Mouse (Mus musculus): ENCODE measurements around the gene Bod1l. TPM values are rescaled to one million over a fixed set of nuclear protein-coding genes. Genes with fewer than 3 reads are reported as not detected.

Gene Bod1l
- 10.7 and 15.9 TPM in 2 replicates for polyA plus RNA-seq (2012; rRNA removed)

DNA sequence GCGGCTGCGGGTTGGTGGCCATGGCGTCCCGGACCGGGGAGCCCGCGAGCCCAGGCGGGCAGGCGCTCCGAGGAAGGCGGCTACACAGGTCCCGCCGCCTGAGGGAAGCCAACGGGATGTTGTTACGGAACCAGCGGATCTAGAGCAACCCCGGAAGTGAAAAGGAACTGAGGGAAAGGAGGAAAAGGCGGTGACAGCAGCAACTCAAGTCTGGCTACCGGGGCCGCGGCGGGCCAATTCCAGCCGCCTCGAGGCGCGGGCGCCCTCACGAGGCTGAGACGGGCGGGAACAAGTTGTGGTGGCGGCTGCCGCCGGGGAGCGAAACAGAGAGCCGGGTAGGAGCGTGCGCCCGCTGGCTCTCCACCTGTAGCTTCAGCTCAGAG lies at the start of gene Bod1l:
Gene Bod1l, minus strand, starts transcription at position 169 of the 383 bp plus-strand sequence.
- DNase-seq (ENCODE audit: low read depth) = peak; percentile 99
- TF ChIP-seq CTCF (IDR thresholded peaks at IDR 0.05; ENCODE audit: borderline replicate concordance, extremely low read depth, insufficient read depth, insufficient read length) = peak; percentile 44; the same call in 1 of the 2 replicates
- TF ChIP-seq POLR2A (IDR thresholded peaks at IDR 0.05; ENCODE audit: borderline replicate concordance, extremely low read depth, insufficient read depth, insufficient read length, poor library complexity, severe bottlenecking) = 0 out of 2 replicates have a peak, but pooled peaks have one; percentile 13

DNA sequence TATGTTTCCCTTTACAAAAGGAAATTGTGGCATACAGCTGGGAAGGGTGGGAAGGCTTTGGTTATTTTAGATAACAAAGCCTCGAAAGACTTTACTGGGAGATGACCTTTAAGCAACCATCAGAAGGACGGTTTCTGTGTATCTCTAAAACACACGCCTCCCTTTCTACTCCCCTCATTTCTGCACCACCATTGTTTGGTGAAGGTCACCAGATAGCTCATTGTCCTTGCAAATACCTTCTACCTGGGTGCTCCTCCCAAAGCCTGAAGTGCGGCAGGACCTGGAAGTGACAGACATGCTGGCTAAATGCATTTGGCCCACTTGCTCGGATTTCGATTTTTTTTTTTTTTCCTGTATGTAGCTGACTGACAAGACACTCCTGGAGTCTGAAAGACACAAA lies 49.2 kb upstream of the Bod1l start:
- DNase-seq (ENCODE audit: low read depth) = no peak
- TF ChIP-seq POLR2A (IDR thresholded peaks at IDR 0.05; ENCODE audit: borderline replicate concordance, extremely low read depth, insufficient read depth, insufficient read length, poor library complexity, severe bottlenecking) = no peak
- TF ChIP-seq CTCF (IDR thresholded peaks at IDR 0.05; ENCODE audit: borderline replicate concordance, extremely low read depth, insufficient read depth, insufficient read length) = no peak

DNA sequence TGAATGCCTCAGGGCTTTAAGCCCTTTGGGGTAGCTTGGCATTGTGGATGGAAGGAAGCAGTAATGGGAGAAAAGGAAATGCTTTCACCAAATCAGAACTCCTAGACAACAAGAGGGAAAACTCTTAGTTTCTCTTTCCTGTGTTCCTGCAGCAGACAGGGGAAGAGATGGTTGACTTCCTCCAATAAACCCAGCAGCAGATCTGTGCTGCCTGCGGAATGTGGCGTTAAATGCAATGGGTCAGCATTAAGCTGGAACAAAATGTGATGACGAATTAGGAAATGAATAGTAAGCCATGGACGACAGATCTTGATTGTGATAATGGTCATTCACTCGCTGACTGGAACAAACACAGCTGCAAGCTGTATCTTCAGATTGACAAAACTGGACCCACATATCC lies 46.8 kb upstream of the Bod1l start:
- DNase-seq (ENCODE audit: low read depth) = no peak
- no peak for TF ChIP-seq POLR2A (IDR thresholded peaks at IDR 0.05; ENCODE audit: borderline replicate concordance, extremely low read depth, insufficient read depth, insufficient read length, poor library complexity, severe bottlenecking)

DNA sequence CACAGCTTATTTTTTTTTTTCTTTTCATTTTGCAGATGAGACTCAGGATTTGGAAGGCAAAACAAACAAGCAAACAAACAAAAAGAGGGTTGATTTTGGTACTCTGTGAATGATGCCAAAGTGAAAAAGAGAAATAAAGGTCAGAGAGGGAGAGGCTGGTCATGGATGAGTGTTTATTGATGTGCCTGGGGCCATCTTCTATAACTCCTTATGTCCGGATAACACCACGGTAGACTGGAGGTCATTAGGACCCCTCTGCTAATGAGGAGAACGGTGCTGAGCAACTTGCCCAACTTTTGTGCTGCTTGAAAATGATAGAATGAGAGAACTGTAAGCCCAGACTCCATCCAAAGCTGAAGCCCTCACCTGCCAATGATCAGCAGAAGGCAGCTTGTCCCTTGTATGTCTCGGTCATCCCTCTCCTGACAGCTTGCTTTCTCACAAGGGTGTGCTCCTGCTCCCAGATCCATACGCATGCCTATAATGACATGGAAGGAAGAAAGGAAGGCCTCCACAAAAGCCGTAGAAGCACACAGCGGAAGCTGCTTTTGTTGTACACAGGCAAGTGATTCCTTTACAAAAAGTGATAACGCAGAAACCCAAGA lies 45.2 kb upstream of the Bod1l start:
- TF ChIP-seq POLR2A (IDR thresholded peaks at IDR 0.05; ENCODE audit: borderline replicate concordance, extremely low read depth, insufficient read depth, insufficient read length, poor library complexity, severe bottlenecking) (no peak), CTCF (IDR thresholded peaks at IDR 0.05; ENCODE audit: borderline replicate concordance, extremely low read depth, insufficient read depth, insufficient read length) (no peak)
- DNase-seq (ENCODE audit: low read depth) = peak; percentile 28

DNA sequence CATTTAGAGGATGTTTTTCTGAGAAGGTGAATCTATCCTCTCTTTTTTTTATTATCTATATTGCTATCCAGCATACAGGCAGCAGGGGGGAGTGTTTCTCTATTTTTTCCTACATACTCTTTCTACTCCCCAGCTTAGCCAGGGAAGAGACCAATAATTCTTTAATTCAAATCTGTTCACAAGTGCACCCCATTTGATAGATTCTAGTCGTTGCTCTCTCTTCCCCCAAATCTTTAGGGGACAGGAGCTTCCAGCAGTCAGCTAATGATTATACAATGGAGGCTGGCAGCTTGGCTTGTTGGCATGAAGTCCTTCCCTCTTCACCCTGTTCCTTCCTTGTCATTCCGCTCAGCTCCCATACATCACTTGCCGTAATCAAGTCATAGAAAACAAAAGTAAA lies 44.7 kb upstream of the Bod1l start:
- no peak for TF ChIP-seq CTCF (IDR thresholded peaks at IDR 0.05; ENCODE audit: borderline replicate concordance, extremely low read depth, insufficient read depth, insufficient read length)
- no peak for TF ChIP-seq POLR2A (IDR thresholded peaks at IDR 0.05; ENCODE audit: borderline replicate concordance, extremely low read depth, insufficient read depth, insufficient read length, poor library complexity, severe bottlenecking)
- peak; percentile 81 for DNase-seq (ENCODE audit: low read depth)

DNA sequence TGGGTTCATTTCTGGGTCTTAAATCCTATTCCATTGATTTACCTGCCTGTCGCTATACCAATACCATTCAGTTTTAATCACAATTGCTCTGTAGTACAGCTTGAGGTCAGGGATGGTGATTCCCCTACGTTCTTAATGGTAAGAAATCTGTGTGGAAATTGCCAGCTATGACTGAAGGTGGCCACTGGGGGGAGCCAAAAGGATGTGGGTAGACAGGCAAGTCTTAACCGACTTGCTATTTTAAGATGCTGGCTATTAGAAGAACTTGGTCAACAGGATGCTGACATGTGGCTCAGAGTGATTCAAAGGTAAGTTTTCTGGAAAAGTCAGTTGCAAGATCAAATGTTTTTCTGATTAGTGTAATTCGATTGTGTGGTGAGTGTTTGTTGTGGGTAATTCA lies 43.6 kb upstream of the Bod1l start:
- DNase-seq (ENCODE audit: low read depth) = peak; percentile 92
- TF ChIP-seq POLR2A (IDR thresholded peaks at IDR 0.05; ENCODE audit: borderline replicate concordance, extremely low read depth, insufficient read depth, insufficient read length, poor library complexity, severe bottlenecking) = no peak
- TF ChIP-seq CTCF (IDR thresholded peaks at IDR 0.05; ENCODE audit: borderline replicate concordance, extremely low read depth, insufficient read depth, insufficient read length) = peak; percentile 75; the same call in 1 of the 2 replicates

DNA sequence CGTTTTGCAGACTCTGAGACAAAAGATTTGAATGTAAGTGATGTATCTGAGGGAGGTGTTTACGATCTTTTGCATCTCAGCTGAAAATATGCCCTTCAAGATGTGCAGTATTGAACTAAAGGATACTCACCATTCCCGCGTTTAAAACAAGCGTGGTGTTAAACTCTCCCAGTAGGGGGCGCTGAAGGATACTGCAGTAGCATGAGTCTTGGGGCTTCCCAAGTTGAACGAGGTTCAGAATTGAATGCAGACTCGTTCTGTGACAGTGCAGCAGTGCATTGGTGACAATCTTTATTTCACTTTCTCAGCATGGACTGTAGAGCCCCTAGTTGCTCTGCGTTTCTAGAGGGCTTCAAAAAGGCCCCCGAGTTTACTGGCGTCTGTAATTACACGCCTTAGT lies 40.4 kb upstream of the Bod1l start:
- peak; percentile 81 for DNase-seq (ENCODE audit: low read depth)
- TF ChIP-seq CTCF (IDR thresholded peaks at IDR 0.05; ENCODE audit: borderline replicate concordance, extremely low read depth, insufficient read depth, insufficient read length) (peak; percentile 78; the same call in 1 of the 2 replicates), POLR2A (IDR thresholded peaks at IDR 0.05; ENCODE audit: borderline replicate concordance, extremely low read depth, insufficient read depth, insufficient read length, poor library complexity, severe bottlenecking) (no peak)

DNA sequence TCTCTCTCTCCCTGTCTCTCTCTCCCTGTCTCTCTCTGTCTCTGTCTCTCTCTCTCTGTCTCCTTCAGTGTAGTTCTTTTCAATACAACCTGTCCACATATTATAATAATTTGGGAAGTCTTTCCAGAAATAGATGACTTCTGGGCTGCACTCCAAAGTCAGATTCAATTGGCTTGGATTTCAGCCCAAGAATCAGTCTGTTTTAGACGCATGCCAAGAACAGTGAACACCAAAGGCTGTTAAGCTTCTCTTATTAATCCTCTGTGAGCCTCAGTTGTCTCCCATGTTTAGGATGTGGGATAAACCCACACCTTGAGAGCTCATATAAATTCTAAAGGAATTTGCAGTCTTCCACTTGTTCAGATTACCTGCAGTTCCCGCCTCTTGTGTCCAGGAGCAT lies 27.0 kb upstream of the Bod1l start:
- peak; percentile 79 for DNase-seq (ENCODE audit: low read depth)
- TF ChIP-seq CTCF (IDR thresholded peaks at IDR 0.05; ENCODE audit: borderline replicate concordance, extremely low read depth, insufficient read depth, insufficient read length) = no peak

DNA sequence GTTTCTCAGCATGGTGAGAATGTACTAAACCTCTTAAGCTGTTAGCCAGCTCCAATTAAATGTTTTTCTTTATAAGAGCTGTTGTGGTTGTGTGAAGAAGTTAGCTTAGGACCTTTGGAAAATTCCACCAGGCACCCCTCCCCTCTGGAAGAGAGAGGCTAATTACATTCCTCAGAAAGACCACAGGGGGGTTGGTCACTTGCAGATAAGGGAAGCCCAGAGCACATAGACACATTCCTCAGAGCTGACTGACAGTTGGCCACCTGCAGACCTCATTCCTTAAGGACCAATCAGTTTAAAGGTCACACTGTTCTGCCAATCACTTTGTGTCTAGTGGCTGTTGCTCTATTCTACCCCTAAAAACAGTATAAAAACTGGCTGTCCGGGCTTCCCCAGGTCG lies 11.7 kb upstream of the Bod1l start:
- DNase-seq (ENCODE audit: low read depth) = no peak
- no peak for TF ChIP-seq CTCF (IDR thresholded peaks at IDR 0.05; ENCODE audit: borderline replicate concordance, extremely low read depth, insufficient read depth, insufficient read length)
- TF ChIP-seq POLR2A (IDR thresholded peaks at IDR 0.05; ENCODE audit: borderline replicate concordance, extremely low read depth, insufficient read depth, insufficient read length, poor library complexity, severe bottlenecking) = no peak

DNA sequence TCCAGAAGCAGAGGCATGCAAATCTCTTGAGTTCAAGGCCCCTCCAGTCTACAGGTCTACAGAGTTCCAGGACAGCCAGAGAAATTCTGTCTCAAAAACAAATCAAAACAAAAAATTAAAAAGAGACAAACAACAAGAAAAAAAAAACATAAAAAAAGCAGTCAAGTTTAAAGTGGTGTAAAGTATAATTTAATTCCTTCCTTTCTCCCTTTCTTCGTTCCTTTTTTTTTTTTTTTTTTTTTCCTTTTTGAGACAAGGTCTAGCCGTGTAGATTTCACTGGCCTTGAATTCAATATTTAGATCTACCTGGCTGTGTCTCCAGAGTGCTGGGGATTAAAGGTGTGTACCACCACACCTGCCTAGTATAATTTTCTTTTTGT lies 1.4 kb upstream of the Bod1l start:
- no peak for DNase-seq (ENCODE audit: low read depth)
- TF ChIP-seq CTCF (IDR thresholded peaks at IDR 0.05; ENCODE audit: borderline replicate concordance, extremely low read depth, insufficient read depth, insufficient read length) = no peak
- no peak for TF ChIP-seq POLR2A (IDR thresholded peaks at IDR 0.05; ENCODE audit: borderline replicate concordance, extremely low read depth, insufficient read depth, insufficient read length, poor library complexity, severe bottlenecking)

DNA sequence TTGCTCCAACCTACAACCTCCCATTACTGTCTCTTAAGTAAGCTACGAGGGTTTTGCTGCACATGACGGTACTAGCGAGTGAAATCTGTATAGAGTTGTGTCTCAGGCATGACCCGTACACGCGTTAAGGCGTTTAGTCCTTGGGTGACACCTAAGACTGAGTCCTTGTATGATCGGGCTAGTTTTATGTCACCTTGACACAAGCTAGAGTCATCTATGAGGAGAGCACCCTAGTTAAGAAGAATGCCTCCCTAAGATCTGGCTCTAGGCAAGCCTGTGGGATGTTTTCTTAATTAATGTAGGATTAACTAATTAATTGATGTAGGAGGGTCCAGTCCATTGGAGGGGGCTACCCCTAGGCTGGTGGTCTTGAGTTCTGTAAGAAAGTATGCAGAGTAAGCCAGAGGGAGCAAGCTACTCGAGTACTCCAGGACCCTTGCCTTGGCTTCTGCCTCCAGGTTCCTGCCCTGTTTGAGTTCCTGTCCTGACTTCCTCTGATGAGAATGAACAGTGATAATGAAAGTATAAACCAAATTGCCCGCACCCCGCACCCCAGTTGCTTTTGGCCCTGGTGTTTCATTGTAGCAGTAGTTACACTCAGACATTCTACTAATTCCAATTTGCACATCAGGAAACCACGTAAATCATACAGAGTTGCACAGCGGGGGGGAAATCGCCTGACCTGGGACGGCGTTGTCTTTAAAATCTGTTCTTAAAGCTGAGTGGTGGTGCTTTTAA lies 874 bp upstream of the Bod1l start:
- TF ChIP-seq CTCF (IDR thresholded peaks at IDR 0.05; ENCODE audit: borderline replicate concordance, extremely low read depth, insufficient read depth, insufficient read length) = no peak

DNA sequence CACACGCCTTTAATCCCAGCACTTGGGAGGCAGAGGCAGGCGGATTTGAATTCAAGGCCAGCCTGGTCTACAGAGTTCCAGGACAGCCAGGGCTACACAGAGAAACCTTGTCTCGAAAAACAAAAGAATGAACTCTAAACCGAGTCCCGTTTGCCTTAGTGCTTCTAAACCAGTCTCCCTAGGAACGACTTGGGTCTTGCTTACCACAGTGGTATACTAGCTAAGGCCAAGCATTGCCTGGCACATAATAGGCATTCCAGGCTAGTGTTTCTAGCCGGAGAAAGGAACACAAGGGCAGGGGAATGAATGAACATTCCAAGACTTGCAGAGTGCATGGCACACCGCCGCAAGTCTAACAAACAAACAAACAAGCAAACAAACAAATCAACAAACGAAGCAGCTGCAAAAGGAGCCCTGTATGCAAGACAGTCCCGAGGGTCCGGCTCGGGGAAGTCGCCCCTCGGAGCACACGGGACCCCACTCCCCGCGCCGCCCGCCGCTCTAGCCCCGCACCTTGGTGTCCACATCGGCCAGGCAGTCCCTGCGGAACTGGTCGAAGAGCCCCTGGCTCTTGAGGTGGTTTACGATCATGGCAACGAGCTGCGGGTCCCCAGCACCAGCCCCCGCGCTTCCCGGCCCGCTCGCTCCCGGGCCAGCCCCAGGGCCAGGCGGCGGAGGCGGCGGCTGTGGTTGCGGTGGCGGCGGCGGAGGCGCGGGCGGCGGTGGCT lies 532 bp downstream of the Bod1l start:
- TF ChIP-seq POLR2A (IDR thresholded peaks at IDR 0.05; ENCODE audit: borderline replicate concordance, extremely low read depth, insufficient read depth, insufficient read length, poor library complexity, severe bottlenecking) (no peak), CTCF (IDR thresholded peaks at IDR 0.05; ENCODE audit: borderline replicate concordance, extremely low read depth, insufficient read depth, insufficient read length) (no peak)
- DNase-seq (ENCODE audit: low read depth) = peak; percentile 24

More for the DNA sequence above, 874 bp upstream of the Bod1l start:
- DNase-seq (ENCODE audit: low read depth) = peak; percentile 30

Data from brain, embryonic 14.5 days (tissue).